Mouse (Mus musculus) heart, postnatal 0 days (tissue): ENCODE results near the gene Kbtbd2.

Experiments used
- CTCF ChIP-seq: IDR thresholded peaks from 2 replicates; pipeline ENCODE4 v1.5.1; 2016; ENCODE audit warnings: antibody characterized with exemption, control low read depth, low read depth
- EP300 ChIP-seq: IDR thresholded peaks from 2 replicates; pipeline ENCODE4 v1.6.1; 2016; ENCODE audit warnings: antibody characterized with exemption, low read depth

DNA sequence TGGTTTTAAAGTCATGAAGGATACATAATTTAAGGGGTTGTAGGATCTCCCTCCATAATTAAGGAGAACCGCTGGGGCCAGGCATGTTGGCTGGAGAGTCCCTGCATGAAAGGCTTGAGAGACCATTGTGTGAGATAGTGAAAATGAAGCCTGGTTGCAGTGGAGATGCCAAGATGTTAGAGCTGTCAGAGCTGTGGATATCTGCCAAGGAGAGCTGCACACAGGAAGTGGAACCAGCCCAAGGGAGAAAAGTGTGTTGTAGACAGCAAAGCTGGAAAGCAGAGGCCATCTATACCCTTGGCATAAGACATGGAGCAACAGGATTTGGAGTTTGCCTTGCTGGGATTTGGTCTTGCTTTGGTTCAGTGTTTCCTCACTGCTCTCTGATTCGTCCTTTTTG lies 15.7 kb upstream of the Kbtbd2 start:
- no peak for TF ChIP-seq CTCF
- TF ChIP-seq EP300, result no peak
